ENCODE assay signal across 15 mouse cellular contexts in genomic region chr2:127968944-127969343, GRCm38 (mm10).
"Had no signal": no experiment of that assay in that cellular context is flagged by ENCODE, and none has a peak within 500 bp of the region (broad histone marks: within the 10 kb centered on the region; RNA-seq: fewer than 3 reads in every experiment).

No protein-coding gene starts in this region.

- H3K4me1 ChIP-seq: limb, embryonic 10.5 days; lung, embryonic 15.5 days; neural tube, embryonic 15.5 days had no signal

- H3K36me3 ChIP-seq: limb, embryonic 10.5 days; lung, embryonic 15.5 days; neural tube, embryonic 15.5 days had no signal

- H3K4me3 ChIP-seq: layer of hippocampus, adult 2 months; left cerebral cortex, adult 2 months; limb, embryonic 10.5 days; lung, embryonic 15.5 days; myocyte; neural tube, embryonic 15.5 days had no signal

- H3K4me2 ChIP-seq: lung, embryonic 15.5 days; neural tube, embryonic 15.5 days had no signal

- H3K27ac ChIP-seq: layer of hippocampus, adult 2 months; left cerebral cortex, adult 2 months; limb, embryonic 10.5 days; lung, embryonic 15.5 days; macrophage; neural tube, embryonic 15.5 days had no signal

- H3K27me3 ChIP-seq: lung, embryonic 15.5 days; neural tube, embryonic 15.5 days had no signal

- H3K9me3 ChIP-seq: limb, embryonic 10.5 days; lung, embryonic 15.5 days; neural tube, embryonic 15.5 days had no signal

- H3K9ac ChIP-seq: lung, embryonic 15.5 days; neural tube, embryonic 15.5 days had no signal

- DNase-seq: kidney, adult 18-20 months; kidney, postnatal 10 days; kidney, postnatal 4 days; lung, postnatal 14 days; midbrain, embryonic 14.5 days; right cerebral cortex, adult 18-20 months; thymus, adult 18-20 months; thymus, postnatal 36 days had no signal
